Mouse (Mus musculus): ENCODE results near the gene Fitm2.

The Fitm2 gene

GRCm38 (mm10) chr2:163472466-163472851, at the start of gene Fitm2:
TSS of gene Fitm2 (minus strand) at chr2:163472629.
- DNase-seq (ENCODE audit: low read depth, low spot score), result peak; percentile 100

DNA sequence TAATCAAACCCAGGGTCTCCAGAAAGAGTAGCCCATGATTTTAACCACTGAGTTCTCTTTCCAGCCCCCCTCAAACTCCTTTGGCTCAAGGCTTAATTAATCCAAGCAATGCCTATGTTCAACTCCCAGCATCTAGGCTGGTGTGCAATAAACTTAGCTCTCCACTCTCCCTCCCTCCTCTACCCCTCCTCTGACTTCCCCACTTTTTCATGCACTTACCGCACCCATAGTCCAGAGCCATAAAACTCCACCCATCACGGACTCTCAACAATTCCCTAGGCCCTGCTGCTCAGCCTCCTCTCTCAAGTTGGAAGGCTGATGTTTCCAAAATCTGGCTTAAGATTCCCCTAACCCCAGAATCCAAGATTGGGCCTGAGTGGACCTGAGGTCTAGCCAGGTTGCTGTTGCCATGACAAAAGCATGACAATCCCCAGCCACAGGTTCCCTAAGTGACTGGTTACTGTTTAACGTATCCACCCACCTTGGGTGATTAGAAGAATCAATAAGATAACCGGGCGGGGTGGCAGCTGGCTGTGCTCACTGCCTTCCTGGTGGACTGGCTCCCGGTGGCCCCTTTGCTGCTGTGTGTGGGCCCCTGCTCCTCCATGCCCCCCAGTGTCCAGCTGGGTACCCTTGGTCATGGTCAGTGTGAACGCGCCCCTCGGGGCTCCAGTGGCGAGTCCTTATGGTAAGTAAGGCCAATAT, 34.0 kb upstream of the Fitm2 start, which contains the start of gene Hnf4a:
TSS of gene Hnf4a (plus strand) at position 509 of the 705 bp plus-strand sequence.
- no peak for DNase-seq (ENCODE audit: low read depth, low spot score)

GRCm38 (mm10) chr2:163503191-163503590, 30.8 kb upstream of the Fitm2 start:
- peak; percentile 72 for DNase-seq (ENCODE audit: low read depth, low spot score)

GRCm38 (mm10) chr2:163502219-163502618, 29.8 kb upstream of the Fitm2 start:
- DNase-seq (ENCODE audit: low read depth, low spot score), result no peak

DNA sequence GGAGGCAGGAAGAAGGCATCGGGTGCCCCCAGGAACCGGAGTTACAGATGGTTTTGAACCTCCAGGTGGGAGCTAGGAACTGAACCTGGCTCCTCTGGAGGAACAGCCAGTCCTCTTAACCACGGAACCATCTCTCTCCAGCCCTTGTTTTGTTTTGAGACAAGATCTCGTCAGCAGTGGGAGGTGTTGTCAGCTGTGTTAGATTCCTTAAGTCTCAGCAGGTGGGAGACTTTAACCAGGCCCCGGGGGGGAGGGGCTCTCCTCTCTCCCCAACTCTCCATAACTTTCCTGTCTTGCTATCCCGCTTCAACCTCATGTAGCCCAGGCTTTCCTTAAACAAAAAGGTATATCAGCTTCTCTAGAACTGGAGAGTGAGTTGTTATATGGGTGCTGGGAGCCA, 22.0 kb upstream of the Fitm2 start:
- peak; percentile 53 for DNase-seq (ENCODE audit: low read depth, low spot score)

GRCm38 (mm10) chr2:163493976-163494375, 21.5 kb upstream of the Fitm2 start:
- DNase-seq (ENCODE audit: low read depth, low spot score), result no peak

DNA sequence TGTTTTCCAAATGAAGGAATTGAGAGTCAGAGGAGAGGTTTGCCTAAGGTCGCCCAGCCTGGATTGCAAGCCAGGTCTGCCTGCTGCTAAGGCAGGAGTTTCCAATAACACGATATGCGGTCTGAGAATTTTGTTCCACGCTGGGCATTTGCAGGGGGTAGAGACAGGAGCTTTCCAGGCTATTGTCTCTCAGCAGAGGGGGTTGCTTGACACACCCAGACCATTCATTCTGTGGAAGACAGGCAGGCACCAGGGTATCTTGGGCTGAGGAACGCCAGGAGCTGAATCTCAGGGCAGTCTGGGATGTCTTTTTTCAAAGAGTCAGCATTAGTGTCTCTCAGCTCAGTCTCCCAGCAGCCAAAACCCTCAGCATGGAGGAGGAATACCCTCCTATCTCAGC, 20.6 kb upstream of the Fitm2 start:
- peak; percentile 55 for DNase-seq (ENCODE audit: low read depth, low spot score)

- no peak for DNase-seq (ENCODE audit: low read depth, low spot score)
These were observed 19.6 kb upstream of the Fitm2 start, which contains the start of gene R3hdml for GRCm38 (mm10) chr2:163492018-163492417. TSS of gene R3hdml (plus strand) at chr2:163492318.

- DNase-seq (ENCODE audit: low read depth, low spot score), result no peak
These were observed 18.9 kb upstream of the Fitm2 start for GRCm38 (mm10) chr2:163491351-163491750.

- no peak for DNase-seq (ENCODE audit: low read depth, low spot score)
These were observed 18.2 kb upstream of the Fitm2 start for GRCm38 (mm10) chr2:163490656-163491055.

- DNase-seq (ENCODE audit: low read depth, low spot score), result no peak
These were observed 17.4 kb upstream of the Fitm2 start for GRCm38 (mm10) chr2:163489725-163490291.

DNA sequence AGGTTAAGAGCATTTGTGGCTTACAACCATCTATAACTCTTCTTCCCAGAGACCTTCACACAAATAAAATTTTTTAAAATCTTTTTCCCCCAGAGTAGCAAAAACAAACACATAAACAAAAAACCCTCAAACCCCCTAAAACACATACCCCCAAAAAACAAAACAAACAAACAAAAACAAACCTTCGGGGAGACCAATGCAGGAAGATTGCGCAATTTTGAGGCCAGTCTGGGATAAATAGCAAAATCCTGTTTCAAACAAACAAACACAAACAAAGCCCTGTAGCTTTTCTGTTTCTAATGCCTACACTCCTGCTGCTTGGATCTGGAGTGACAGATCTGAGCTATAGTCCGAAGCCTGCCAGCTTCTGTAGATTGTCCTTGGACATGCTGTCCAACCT, 14.9 kb upstream of the Fitm2 start:
- DNase-seq (ENCODE audit: low read depth, low spot score), result no peak

DNA sequence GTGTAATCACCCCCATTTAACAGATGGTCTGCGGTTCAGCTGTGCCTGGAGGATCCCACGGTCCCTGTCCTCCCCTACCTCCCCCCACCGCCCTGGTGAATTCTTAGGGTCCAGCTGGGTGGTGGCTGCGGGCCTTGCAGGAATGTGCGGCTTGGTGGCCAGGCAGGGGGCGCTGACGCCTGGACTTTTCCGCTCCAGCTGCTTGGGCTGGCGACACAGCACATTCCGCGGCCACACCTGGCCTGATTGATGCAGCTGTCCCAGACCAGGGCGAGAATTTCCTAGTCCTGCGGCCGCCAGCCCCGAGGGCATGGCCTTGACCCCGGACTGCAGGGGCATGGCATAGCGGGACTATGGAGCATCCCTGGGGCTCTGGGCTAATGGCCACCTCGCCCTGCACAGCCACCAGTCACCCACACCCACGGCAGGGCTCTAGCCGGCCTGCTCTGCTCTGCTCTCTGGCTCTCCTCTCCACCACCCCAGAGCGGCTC, 9.2 kb upstream of the Fitm2 start:
- DNase-seq (ENCODE audit: low read depth, low spot score), result peak; percentile 79

GRCm38 (mm10) chr2:163480191-163480825, 7.9 kb upstream of the Fitm2 start:
- DNase-seq (ENCODE audit: low read depth, low spot score), result peak; percentile 85

DNA sequence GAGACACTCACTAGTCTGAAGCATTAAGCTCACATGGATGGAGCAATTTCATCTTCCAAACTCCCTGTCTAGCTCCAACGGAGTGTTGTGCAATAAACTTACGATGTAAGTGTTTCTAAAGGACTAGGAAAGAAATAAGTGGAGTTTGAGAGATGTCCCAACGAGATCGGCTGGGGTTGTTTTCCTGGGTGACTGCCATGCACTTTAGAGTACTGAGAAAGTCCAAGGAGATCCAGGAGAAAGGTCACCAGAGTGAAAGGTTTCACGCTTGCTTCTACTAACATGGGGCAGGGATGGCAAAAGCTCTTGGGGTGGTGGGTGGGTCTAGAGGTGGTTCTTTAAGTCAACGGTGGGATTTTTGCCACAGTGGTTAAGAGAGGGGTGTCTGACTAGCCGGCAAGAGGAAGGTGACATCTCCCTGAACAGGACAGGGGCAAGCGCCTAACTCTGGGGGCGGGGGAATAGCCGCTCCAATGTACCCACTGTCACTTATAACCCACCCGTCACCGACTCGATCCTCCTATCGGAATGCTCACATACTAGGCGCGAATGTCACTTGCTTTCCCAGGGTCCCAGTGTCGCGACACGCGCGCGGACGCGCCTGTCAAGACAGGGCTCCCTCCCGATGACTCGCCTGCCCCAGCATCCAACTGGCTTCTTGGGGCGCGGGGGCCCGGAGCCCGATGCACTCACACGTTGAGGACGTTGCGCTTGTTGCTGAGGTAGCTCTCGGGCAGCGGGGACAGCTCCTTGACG, 541 bp downstream of the Fitm2 start:
- no peak for DNase-seq (ENCODE audit: low read depth, low spot score)

- no peak for DNase-seq (ENCODE audit: low read depth, low spot score)
These were observed 1.3 kb downstream of the Fitm2 start for GRCm38 (mm10) chr2:163471136-163471535.

GRCm38 (mm10) chr2:163469711-163470110, 2.7 kb downstream of the Fitm2 start:
- no peak for DNase-seq (ENCODE audit: low read depth, low spot score)

DNA sequence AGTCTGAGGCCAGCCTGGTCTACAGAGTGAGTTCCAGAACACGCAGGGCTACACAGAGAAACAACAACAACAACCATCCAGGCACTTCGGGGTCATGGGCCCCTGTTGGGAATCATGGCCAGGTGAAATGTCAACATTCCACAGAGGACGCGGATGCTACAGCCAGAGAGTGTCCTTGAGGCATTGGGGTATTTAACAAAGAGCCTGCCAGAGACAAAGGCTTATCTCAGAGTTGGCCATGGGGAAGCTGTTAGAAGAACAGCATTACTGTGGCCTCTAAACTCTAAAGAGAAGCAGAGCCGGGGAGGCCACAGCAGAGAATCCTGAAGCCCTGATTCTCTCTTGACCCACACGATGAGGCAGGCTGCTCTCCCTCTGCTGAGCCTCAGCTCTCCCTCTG, 3.6 kb downstream of the Fitm2 start:
- no peak for DNase-seq (ENCODE audit: low read depth, low spot score)

GRCm38 (mm10) chr2:163467585-163467984, 4.8 kb downstream of the Fitm2 start:
- DNase-seq (ENCODE audit: low read depth, low spot score), result no peak

- DNase-seq (ENCODE audit: low read depth, low spot score), result no peak
These were observed 5.7 kb downstream of the Fitm2 start for GRCm38 (mm10) chr2:163466771-163467170.

- no peak for DNase-seq (ENCODE audit: low read depth, low spot score)
These were observed 7.9 kb downstream of the Fitm2 start for GRCm38 (mm10) chr2:163464562-163464961.

DNA sequence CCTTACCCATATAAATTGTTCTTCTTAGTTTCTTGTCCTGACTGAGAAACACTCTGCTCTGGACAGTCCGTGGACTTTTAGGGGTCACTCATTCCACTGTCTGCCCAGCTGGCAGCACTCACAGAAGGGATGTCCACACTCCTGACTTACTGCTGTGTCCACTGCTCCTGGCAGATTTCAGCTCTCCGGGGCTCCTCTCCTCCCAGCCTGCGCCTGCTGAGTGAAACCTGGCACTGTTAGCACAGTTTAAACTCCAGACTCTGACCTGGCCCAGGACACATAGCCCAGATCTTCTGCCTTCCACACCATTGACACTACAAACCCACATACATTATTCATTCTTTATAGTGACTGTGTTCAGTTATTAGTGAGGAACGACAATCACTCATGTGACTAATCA, 8.4 kb downstream of the Fitm2 start:
- DNase-seq (ENCODE audit: low read depth, low spot score), result no peak
